Mouse (Mus musculus) limb, embryonic 14.5 days (tissue): ENCODE data around the gene Zfp106. TPM values are rescaled to one million over a fixed set of nuclear protein-coding genes. Genes with fewer than 3 reads are reported as not detected.

Experiments used
- ATAC-seq: fragments of 200-750 bp; cut with Nextera tagmentation; 2 replicates; pipeline ENCODE4 v1.8.0; 2017; ENCODE audit warnings: low read depth, moderate number of reproducible peaks, moderate TSS enrichment; ENCODE audit not compliant: low FRiP score
- DNase-seq: peaks from one replicate; pipeline ENCODE4 v3.0.0-alpha.2; 2015; ENCODE audit warnings: low spot score
- H3K27ac ChIP-seq: fragments of 300-500 bp; sonication (generic); replicated peaks from 2 replicates; pipeline ENCODE4 v1.5.1; 2014; ENCODE audit warnings: low read depth, mild to moderate bottlenecking, low read length, moderate library complexity, mixed read lengths
- H3K27me3 ChIP-seq: fragments of 300-500 bp; sonication (generic); 2 replicates; pipeline ENCODE4 v1.6.1; 2014; ENCODE audit warnings: low read length, mixed read lengths; ENCODE audit not compliant: control insufficient read depth, insufficient read depth
- H3K36me3 ChIP-seq: fragments of 300-500 bp; sonication (generic); 2 replicates; pipeline ENCODE4 v1.6.1; 2014; ENCODE audit warnings: mild to moderate bottlenecking, low read length, moderate library complexity, mixed read lengths; ENCODE audit not compliant: control insufficient read depth, insufficient read depth
- H3K4me1 ChIP-seq: fragments of 300-500 bp; sonication (generic); 2 replicates; pipeline ENCODE4 v1.6.1; 2014; ENCODE audit warnings: antibody characterized with exemption, low read length, mixed read lengths; ENCODE audit not compliant: control insufficient read depth, insufficient read depth
- H3K4me2 ChIP-seq: fragments of 300-500 bp; sonication (generic); replicated peaks from 2 replicates; pipeline ENCODE4 v1.6.1; 2014; ENCODE audit warnings: low read depth, mild to moderate bottlenecking, low read length, moderate library complexity; ENCODE audit not compliant: severe bottlenecking
- H3K4me3 ChIP-seq: fragments of 300-500 bp; sonication (generic); replicated peaks from 2 replicates; pipeline ENCODE4 v1.5.1; 2014; ENCODE audit warnings: low read length
- H3K9ac ChIP-seq: fragments of 300-500 bp; sonication (generic); 2 replicates; pipeline ENCODE4 v1.6.1; 2014; ENCODE audit warnings: mild to moderate bottlenecking, low read depth, low read length, moderate library complexity; ENCODE audit not compliant: severe bottlenecking
- H3K9me3 ChIP-seq: fragments of 300-500 bp; sonication (generic); 2 replicates; pipeline ENCODE4 v1.6.1; 2016; ENCODE audit warnings: low read length; ENCODE audit not compliant: control insufficient read depth
- POLR2A ChIP-seq: fragments of 200-500 bp; IDR thresholded peaks from 2 replicates; pipeline ENCODE4 v1.8.0; 2012; ENCODE audit warnings: inconsistent platforms, mild to moderate bottlenecking, moderate library complexity, borderline replicate concordance; ENCODE audit not compliant: insufficient read depth, insufficient read length; ENCODE audit errors: extremely low read depth
- WGBS: fragments of 180-500 bp; shearing (Covaris S2); extraction: QIAGEN DNeasy Blood & Tissue Kit; methylation state at CpG from one replicate; pipeline ENCODE4 v1.1.7; 2014; 5-methylcytosine and 5-hydroxymethylcytosine counted together
- polyA plus RNA-seq, 2 experiments: library from polyadenylated mRNA; depleted of rRNA in 1 of 2; stranded (reverse) in 1 of 2; unstranded in 1 of 2; fragments of >200 nt; fragmentation: Nextera tagmentation in 1 of 2; extraction: Ambion mirVana in 1 of 2; gene quantifications; 2 replicates each; pipeline versions ENCODE4 v1.2.1 to v1.2.3; 2012 to 2014

Zfp106 gene
- polyA plus RNA-seq, 2 experiments = 58.0 to 61.1 TPM

DNA sequence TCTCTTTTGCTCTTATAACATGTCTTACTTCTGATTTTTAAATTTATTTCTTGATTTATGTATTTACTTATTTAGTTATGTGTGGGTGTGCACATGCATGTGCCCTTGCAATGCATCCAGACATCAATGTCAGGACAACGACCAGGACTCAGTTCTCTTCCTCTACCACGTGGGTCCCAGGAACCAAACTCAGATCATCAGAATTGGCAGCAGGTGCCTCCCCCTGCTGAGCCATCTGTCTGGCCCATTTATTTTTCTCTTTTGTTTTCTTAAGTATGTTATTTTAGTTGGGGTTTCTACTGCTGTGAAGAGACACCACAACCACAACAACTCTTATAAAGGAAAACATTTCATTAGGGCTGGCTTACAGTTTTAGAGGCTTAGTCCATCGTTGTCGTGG is 92.8 kb downstream of the Zfp106 start:
- whole genome bisulfite sequencing = 79% methylated on average over 4 of the region's 4 CpGs
- no peak for ATAC-seq
- no peaks in the 10 kb centered on the region for H3K27me3 ChIP-seq
- H3K36me3 ChIP-seq = no peaks in the 10 kb centered on the region
- no peak for TF ChIP-seq POLR2A
- H3K9me3 ChIP-seq = no peaks in the 10 kb centered on the region
- no peak overlapping the region for H3K27ac ChIP-seq
- H3K9ac ChIP-seq = no peak overlapping the region
- no peaks in the 10 kb centered on the region for H3K4me1 ChIP-seq
- no peak overlapping the region for H3K4me3 ChIP-seq
- H3K4me2 ChIP-seq = no peak overlapping the region
- DNase-seq = no peak

DNA sequence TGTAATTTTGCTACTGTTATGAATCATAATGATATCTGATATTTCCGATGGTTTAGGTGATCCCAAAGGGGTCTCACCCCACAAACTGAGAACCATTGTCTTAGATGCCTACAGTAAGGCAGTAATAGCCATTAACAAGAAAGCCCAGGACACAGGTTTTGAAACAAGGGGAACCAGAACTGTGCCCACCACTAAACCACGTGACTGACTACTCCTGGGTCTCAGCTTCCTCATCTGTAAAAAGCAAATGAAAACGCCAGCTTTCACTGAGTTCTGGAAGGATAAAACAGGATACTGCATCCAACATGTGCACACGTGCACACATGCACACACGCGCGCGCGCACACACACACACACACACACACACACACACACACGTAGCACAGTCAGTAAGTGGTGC is 93.9 kb downstream of the Zfp106 start:
- ATAC-seq (no peak), DNase-seq (no peak)
- Histone ChIP-seq H3K4me2 (no peak overlapping the region), H3K36me3 (no peaks in the 10 kb centered on the region), H3K9me3 (no peaks in the 10 kb centered on the region), H3K4me3 (no peak overlapping the region), H3K4me1 (no peaks in the 10 kb centered on the region), H3K9ac (no peak overlapping the region), H3K27me3 (no peaks in the 10 kb centered on the region), H3K27ac (no peak overlapping the region)
- 85% methylated on average over 10 of the region's 10 CpGs for whole genome bisulfite sequencing
- no peak for TF ChIP-seq POLR2A

DNA sequence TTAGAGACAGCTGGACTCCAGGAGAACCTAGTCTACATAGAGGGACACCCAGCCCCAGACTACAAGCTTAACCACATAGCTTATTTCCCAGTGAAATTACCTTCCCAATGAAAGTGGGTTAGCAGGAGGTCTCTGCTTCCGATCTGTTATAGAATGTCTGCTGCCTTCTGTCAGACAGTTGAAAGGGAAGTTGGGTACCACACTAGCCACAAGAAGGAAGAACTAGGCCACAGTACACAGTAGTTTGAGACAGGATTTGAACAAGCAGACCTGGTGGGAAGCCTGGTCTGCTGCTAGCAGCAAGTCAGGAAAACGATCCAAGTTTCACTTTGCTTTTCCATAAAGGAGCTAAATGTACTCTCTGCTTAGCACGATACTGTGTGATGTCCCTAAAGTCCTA is 94.4 kb downstream of the Zfp106 start:
- H3K4me3 ChIP-seq = no peak overlapping the region
- ATAC-seq (no peak), DNase-seq (no peak)
- no peaks in the 10 kb centered on the region for H3K27me3 ChIP-seq
- H3K9me3 ChIP-seq = no peaks in the 10 kb centered on the region
- H3K4me2 ChIP-seq = no peak overlapping the region
- H3K36me3 ChIP-seq = no peaks in the 10 kb centered on the region
- no peak overlapping the region for H3K9ac ChIP-seq
- TF ChIP-seq POLR2A = no peak
- H3K4me1 ChIP-seq = no peaks in the 10 kb centered on the region
- WGBS = 90% methylated on average over 3 of the region's 3 CpGs
- H3K27ac ChIP-seq = no peak overlapping the region

DNA sequence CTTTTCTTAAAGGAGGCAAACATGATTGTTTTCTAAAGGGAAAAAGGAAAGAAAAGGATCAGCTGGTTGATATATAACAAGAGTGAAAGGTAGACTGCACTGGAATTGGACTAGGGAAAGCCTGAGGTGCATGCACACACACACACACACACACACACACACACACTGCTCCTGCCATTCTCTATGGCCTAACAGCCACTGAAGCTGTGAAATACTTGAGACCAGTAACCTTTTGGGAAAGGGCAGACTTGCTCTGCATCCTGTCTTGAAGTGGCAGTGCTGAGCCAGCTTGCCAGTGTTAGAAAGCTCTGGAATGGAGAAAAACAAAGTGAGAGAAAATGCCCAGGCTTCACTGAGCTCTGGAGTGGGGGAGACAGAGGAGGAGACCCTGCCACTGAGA is 95.6 kb downstream of the Zfp106 start:
- Histone ChIP-seq H3K36me3 (no peaks in the 10 kb centered on the region), H3K27me3 (no peaks in the 10 kb centered on the region), H3K9me3 (no peaks in the 10 kb centered on the region), H3K27ac (no peak overlapping the region), H3K9ac (no peak overlapping the region), H3K4me1 (no peaks in the 10 kb centered on the region), H3K4me2 (no peak overlapping the region), H3K4me3 (no peak overlapping the region)
- ATAC-seq (no peak), DNase-seq (no peak)
- no peak for TF ChIP-seq POLR2A

DNA sequence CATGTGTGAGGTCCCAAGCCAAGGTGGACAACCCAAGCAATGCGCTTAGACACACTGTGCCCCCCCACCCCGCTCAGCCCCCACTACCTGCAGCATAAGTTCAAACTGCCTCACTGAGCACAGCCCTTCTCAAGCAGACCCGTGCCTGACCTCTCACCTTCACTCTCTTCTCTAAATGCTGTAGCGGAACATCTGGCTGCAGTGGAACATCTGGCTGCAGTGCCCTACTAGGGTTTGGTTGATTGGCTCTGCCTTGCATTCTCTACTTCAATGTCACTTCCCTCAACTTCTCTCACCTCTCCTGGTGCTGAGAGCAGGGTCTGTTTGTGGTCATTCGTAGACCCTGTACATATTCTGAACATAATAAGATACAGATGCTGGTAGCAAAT is 98.3 kb downstream of the Zfp106 start:
- no peak for DNase-seq
- WGBS = 57% methylated on average over 5 of the region's 5 CpGs
- no peak for ATAC-seq
- no peak overlapping the region for H3K4me2 ChIP-seq
- H3K27me3 ChIP-seq = no peaks in the 10 kb centered on the region
- TF ChIP-seq POLR2A = no peak
- no peak overlapping the region for H3K9ac ChIP-seq
- H3K36me3 ChIP-seq = no peaks in the 10 kb centered on the region
- no peak overlapping the region for H3K27ac ChIP-seq
- H3K9me3 ChIP-seq = no peaks in the 10 kb centered on the region
- H3K4me3 ChIP-seq = no peak overlapping the region
- no peaks in the 10 kb centered on the region for H3K4me1 ChIP-seq

DNA sequence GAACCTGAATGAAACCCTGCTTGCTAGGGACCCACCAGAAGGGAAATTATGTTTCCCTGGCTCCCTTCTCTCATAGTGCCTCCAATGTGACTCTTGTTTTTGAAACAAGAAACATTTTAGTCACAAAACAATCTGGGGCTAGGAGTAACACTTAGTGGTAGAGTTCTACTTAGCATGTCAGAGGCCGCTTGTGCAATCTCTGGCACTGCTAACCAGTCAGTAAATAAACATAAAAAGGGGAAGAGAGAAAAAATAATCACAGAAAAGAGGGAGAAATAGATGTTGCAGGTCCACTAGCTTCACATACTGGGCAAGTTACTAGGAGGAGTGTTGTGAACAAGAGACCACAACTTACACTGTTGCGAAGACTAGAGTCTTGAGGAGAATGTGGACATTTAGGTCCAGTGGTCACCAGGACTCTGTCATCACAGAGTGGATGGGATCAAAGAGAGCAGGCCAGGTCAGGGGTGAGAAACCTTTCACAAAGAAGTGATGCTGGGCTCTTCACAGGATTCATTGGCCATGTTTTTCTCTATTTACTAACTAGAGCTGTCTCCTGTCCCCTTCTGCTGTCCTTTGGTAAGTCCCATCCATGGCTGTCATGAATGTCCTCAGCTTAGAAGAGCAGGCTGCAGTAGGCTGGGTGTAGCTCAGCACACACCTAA is 98.8 kb downstream of the Zfp106 start:
- DNase-seq (no peak), ATAC-seq (no peak)
- no peak for TF ChIP-seq POLR2A
- Histone ChIP-seq H3K4me1 (no peaks in the 10 kb centered on the region), H3K36me3 (no peaks in the 10 kb centered on the region), H3K4me2 (no peak overlapping the region), H3K27ac (no peak overlapping the region), H3K4me3 (no peak overlapping the region), H3K9me3 (no peaks in the 10 kb centered on the region), H3K27me3 (no peaks in the 10 kb centered on the region), H3K9ac (no peak overlapping the region)
- WGBS = 94% methylated on average over 2 of the region's 2 CpGs
